Mouse (Mus musculus) adrenal gland, adult 2 months (tissue): ENCODE measurements around the gene Kazn. TPM values are rescaled to one million over a fixed set of nuclear protein-coding genes. Genes with fewer than 3 reads are reported as not detected.

Experiments
- DNase-seq: peaks from one replicate; pipeline ENCODE4 v3.0.0; 2021
- polyA plus RNA-seq: library from polyadenylated mRNA; depleted of rRNA; stranded (reverse); fragments of >200 nt; gene quantifications from 2 replicates; pipeline ENCODE4 v1.2.3, GENCODE M21; 2012
- total RNA-seq, 2 experiments: library from RNA; stranded (reverse); gene quantifications; 2 replicates each; pipeline ENCODE4 v1.2.3; 2021

Gene Kazn
- total and polyA plus RNA-seq, 3 experiments: 19.1 to 47.4 (median 22.6) TPM

DNA sequence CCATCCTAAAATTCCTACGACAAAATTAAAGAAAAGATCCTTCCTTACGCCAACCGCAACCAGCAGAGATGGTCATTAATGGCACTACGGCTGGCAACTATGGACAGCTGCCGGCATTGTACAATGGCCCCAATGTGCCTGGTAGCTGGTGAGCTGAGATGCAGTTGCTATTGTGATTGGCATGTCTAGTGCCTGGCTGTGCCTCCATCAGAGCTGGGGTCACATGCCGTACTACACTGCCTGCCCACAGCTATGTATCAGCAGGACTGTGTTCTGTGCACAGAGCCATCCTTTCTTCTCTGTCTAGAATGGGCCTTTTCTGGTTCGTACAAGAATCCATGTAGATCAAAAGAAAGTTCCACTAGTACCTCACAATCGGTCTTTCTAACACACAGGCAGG is 49.2 kb downstream of the Kazn start:
- no peak for DNase-seq

DNA sequence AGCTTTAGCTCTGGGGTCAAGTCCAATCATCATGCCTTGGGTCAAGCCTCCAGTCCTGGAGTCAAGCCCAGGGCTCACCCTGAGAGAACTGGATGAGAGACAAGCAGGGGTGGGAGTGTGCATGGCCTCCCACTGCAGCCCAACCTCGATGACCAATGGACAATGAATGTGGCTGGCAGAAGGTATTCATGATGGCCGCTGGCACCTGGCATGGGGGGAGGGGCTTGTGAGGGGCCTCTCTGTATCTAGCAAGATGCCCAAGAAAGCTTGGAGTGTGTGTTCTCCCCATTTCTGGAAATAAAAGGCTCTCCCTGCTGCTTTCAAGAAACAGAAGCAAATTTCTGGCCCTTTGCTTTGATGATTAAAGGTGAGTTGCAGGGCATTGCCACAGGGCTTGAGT is 50.7 kb downstream of the Kazn start:
- no peak for DNase-seq

DNA sequence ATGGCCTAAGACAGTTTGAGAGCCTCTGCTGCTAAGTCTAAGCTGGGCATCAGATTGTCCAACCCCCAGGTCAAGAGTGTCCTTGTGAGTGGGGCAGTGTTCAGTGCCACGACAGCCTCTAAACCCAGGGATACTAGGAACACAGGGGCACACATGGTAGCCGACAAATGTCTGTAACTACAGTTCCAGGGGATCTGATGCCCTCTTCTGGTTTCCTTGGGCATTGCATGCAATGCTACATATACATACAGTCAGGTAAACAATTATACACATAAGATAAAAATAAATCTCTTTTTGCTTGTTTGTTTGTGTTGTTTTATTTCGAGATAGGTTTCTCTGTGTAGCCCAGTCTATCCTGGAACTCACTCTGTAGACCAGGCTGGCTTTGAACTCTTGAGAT is 53.0 kb downstream of the Kazn start:
- DNase-seq: no peak

DNA sequence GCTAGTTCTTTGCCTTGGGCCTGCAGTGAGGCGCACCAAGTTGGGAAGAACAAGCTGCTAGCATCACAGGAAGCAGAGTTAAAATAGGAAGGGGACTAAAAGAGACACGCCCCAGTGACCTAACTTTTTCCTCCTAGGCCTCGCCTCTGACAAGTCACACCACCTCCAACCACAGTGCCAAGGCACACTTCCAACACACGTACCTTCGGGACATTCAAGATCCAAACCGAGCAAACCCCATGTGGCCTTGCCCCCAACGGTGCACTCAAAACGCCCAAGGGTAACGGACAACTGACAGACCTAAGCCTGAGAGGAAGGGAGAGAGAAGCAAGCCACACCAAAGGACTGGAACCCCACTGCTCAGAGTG is 53.7 kb downstream of the Kazn start:
- no peak for DNase-seq

DNA sequence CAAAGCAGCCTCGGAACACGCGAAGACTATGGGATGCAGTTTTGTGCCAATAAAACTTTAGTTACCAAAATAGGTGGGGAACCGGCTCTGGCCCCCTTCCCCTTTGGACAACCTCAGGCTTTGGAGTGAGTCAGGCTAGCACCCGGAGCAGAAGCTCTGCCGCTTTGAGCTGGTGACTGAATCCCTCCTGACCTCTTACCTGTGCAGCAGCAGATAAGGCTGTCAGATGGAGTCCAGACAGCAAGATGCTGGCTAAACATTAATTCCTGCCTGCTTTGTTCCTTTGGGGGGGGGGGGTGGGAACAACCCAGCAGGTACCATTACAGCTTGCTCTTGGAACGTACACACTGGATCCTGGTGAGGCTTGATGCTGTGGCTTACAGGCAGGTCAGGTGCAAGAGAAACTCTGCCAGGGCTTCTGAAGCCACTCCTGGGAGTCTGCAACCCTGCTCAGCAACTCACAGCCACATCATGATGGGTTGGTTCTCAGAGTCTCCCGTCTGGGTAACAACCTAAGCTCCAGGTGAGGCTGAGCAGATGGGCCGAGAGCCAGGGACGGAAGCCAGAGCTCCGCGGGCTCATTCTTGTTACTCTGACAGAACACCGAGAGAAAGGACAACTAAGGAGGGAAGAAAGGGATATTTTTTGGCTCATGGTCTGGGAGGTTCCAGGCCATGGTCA is 54.2 kb downstream of the Kazn start:
- no peak for DNase-seq

DNA sequence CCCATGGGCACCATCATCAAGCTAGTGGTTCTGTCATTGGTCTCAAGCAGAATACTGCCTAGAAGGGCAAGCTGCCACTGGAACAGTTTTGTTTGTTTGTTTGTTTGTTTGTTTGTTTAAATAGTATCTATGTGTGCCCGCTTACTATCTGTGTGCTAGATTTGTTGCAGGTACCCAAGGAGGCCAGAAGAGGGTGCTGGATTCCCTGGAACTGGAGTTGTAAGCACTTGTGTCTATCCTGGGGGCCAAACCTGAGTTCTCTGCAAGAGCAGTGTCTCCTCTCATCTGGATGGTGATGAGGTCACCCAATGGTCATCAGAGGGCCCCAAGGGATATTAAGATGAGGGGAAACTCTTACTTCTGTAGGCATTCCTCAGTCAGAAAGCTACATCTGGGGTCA is 55.6 kb downstream of the Kazn start:
- DNase-seq: no peak

DNA sequence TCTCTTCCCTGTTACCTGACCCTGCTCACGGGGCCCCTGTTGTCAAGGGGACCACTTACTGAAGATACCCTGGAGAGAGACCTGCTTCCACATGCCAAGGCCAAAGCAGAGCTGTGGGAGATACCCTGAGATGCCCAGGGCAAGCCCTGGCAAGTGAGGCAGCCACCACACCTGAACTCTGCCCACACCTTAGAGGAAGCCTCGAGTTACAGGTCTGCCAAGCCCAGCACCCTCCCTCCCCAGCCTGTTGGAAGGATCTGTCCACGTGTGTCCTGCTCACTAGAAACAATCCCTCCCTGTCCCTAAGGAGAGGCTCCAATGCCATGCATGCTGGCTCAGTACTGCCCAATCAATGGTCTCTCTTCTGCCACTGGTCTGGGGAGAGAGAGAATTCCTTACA is 56.2 kb downstream of the Kazn start:
- DNase-seq: no peak

DNA sequence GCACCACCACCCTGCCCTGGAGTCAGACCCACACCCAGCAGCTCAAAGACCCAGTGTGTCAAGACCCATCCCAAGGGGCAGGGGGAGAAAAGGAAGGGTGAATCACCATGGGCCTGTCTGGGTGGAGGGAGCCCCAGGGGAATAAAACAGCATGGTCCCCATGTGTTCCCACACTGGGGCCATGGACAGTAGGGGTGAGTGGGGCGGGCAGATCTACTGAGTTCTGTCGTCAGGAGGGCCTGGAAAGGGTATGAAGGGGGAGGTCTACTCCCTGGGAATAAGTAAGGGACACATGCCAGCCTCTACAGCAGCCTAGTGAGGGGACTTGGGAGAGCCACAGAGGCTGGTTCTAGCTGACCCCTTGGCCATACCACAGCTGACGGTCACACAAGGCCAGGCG is 57.6 kb downstream of the Kazn start:
- peak; percentile 37 for DNase-seq

DNA sequence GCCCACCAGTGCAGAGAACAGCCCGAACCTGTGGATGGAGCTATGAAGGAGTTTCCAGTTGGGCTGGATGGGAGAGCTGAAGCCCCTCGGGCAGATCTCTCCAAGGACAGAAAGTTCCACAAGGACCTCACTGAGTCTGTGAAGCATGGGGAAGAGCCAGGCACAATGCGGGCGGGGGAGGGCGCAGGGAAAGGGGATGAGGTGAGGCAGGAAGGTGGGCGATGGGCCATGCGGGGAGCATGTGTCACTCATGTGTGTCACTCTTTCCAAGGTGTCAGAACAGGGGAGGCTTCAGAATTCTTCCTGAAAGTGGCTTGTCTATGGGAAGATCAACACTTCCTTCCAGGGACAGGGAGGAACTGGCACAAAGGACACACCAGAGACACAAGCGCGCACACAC is 58.3 kb downstream of the Kazn start:
- no peak for DNase-seq

DNA sequence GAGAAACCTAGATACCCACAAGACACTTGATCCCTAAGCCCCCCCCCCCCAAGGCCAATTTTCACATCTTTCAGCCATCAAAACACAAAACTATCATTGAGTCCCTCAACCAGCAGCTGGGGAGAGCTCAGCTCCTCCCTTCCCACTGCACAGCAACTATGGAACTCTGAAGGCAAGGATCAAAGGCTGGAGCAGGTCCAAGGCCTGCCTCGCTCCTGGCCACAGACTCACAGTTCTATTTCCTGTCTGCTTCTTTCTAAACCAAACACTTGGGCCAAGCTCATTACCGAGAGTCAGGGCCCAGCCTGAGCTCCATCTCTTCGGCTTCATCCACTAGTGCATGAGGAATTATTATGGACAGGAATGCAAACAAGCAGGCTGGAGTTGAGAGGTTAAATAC is 58.9 kb downstream of the Kazn start:
- peak; percentile 88 for DNase-seq

DNA sequence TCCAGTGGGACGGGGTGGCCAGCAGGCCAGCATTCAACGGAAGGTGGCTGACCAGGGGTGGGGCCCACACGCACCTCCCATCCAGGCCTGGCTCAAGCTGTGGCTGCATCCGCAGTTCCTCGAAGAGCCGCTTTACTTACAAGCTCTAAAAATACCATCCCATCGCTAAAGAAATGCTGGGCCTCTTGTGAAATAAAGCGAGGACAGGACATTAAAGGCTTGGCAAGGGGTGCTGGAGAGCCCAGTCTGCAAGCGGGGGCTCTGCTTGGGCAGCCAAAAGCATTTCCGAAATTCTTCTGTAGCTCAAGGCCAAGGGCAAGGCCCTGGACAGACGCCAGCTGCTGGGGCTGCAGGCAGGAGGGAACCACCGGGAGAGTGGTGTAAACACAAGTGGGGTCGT is 59.7 kb downstream of the Kazn start:
- DNase-seq: peak; percentile 94

DNA sequence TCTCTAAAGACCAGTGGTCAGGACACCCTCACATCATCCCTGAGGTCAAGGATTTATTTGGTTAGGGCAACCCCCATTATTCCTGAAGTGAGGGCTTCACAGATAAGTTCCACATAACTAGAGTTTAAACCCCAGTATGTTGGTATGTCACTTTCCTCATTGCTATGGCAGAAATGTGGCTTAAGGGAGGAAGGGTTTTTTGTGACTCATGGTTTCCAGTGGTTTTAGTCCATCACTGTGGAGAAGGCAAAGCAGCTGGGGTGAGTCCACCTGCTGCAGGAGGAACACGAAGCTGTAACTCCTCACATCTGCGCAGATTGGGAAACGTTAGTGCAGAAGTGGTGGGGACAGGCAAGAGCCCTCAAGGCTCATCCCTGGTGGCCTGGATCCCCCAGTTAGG is 62.5 kb downstream of the Kazn start:
- no peak for DNase-seq

DNA sequence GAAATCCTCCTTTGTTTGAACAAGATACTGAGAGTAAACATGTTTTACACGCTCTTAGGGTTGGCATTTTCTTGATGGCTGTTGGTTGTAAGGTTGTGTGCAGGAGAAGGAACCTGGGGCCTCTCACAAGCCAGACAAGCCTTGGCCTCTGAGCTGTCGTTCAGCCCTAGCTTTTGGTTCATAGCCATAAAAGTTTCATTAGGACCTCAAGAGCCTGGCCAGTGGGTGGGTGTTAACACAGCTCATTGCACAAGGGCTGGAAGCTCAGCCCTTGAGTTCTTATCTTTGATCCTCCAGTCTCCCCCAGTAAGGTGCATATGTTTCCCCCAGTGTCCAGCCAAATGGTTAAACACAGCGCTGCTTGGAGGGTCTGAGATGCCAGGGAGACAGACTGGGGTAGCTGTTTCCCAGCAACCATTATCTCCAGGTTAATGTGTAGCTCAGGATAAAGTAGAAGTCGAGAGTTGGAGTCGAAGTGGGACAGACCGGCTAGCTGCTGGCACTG is 65.2 kb downstream of the Kazn start:
- no peak for DNase-seq

DNA sequence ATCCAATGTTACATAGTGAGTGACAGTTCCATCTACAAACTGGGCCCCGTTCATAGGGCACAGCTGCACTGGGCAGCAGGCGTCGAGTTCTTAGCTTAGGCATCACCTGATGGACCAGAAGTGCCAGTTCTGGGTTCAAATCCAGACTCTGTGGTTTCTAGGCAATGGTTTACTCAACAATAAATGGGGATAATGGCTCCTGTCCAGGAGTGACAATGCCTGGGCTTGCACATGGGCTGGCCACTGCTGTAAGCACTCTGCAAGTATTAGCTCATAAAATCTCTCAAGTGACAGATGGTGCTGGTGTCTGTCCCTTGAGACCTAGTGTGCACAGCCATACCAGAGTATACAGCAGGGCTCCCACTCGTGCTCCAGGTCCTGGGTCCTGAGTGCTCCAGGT is 66.3 kb downstream of the Kazn start:
- no peak for DNase-seq

DNA sequence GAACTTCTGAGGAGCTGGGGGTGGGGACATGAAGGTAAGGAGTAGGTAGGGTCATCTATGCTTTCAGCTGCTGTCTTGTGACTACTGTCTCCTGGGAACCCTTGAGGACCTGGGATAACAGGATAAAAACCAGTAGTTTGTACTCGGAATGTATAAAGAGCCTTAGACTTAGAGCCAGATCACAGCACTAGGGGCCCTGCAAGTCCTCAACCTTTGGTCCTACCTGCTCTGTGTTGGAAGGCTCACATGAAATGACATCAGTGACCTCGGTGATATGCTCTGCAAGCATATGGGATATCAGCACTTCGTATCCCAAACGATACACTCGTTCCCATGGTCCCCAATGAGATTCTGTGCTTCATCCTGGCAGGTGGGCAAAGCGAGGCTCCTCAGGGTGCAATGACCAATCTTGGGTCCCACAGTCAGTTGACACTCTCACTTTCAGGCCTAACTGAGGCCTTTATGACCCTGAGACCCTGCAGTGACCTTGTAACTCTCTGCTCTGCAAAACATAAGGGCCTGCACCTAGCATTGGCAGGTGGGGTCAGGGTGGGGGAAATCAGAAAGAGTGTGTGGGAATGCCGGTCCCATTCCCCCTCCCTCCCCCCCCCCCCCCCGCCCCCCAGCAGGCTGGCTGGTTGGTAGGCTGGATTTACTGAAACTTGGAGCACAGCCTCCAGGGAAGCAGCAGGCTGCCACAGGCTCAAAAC is 67.3 kb downstream of the Kazn start:
- DNase-seq: no peak

DNA sequence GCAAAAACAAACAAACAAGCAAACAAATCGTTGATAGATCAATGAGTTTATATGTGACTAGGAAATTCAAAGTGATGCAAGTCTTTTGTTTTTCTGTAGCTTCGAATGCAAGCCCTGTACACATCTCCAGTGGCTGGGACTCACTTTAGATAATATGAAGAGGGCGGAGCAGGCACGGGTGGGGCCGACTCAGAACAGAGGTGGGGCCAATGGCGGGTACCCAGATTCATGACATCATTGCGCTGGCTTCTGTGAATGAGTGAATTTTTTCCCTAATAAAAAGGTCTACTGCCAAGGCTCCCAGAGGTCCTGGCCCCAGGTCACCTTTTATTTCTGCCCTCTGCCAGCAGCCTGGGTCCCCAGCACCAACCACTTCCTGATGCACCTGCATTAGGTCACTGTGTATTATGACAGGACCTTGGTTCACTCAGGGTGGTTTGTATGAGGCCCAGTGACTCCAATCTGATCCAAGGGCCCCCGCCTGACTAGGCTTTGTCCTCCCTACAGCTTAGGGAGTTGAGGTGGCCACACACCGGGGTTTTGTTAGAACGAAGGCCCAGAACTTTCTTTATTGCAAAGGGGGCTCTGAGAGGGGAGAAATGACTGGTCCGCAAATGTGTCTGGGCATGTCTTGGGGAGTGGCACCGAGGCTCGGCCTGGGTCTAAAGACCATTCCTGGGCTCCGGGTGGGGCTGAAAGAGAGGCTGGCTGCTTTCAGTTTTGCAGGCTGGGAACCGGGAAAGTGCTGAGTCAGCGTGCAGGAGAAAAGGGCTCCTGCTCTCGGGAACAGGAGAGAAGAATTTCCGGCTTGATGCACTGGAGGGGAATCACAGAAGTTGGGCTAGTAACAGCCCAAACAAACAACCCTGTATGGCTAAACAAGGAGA is 68.1 kb downstream of the Kazn start:
- no peak for DNase-seq

DNA sequence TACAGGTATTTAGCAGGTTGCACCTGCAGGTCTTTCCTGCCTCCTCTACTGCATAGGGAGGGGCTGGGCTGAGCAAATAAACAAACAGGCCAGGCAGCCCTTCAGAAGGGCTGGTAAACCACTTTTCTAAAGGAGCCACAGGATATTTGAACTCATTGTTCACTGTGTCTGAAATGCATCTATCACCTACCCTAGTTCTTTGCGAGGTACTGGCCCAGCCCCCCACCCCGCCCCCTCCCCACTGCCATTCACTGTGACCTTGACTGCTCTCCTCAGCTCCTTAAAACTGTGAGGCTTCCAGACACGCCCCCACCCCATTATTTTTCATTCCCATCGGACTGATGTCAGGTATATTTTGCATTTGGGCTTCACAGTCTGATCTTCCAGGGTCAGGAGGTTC is 69.6 kb downstream of the Kazn start:
- DNase-seq: no peak

DNA sequence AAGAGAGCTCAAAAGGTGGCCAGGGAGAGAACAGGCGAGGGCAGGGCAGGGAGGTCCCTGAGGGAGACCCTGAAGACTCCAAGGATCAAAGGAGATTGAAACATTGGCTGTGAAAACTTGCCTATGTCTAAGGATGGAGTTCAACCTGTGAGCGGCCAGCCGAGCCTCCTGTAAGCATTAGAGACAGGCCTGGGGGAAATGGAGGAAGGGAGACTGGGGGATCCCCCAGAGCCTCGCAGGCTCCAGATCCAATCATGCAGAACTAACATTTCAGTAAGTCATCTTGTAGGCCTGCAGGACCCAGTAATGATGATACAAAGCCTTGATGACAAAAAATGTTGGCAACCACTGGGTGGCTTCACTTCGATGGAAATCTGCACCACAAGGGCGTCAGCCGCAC is 70.8 kb downstream of the Kazn start:
- no peak for DNase-seq

DNA sequence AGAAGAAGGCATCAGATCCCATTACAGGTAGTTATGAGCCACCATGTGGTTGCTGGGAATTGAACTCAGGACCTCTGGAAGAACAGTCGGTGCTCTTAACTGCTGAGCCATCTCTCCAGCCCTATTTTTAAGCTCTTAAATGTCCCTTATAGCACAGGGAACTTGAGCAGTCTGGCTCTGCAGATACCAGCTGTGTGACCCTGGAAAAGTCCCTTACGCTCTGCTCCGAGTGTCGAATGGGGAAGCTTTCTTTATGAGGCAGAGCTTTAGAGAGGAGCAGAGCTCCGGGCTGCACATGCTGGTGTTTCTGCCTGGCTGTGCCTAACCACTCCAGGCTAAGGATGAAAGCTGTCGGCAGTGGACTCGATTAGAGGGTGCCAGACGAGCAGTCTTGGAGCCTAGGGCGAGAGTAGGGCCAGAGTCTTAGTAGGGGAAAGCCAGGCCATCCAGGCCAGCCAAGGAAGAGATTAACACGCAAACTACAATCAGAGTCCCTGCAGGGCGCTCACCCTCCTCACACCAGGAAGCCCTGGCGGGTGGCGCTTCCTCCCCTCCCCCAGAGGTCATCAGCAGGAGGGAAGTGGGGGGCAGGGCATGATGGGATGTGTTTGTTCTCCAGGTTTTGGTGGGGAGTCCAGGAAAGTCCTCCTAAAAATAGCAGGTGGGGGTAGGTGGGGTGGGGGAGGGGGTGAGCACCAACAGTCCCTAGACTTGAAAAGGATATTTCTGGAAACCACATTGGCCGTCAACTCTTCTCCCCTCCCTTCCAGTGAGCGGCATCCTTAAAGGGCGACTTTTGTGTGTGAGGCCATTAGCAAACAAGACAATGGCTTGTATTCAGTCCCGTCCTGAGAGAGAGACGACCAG is 73.1 kb downstream of the Kazn start:
- DNase-seq: peak; percentile 79

DNA sequence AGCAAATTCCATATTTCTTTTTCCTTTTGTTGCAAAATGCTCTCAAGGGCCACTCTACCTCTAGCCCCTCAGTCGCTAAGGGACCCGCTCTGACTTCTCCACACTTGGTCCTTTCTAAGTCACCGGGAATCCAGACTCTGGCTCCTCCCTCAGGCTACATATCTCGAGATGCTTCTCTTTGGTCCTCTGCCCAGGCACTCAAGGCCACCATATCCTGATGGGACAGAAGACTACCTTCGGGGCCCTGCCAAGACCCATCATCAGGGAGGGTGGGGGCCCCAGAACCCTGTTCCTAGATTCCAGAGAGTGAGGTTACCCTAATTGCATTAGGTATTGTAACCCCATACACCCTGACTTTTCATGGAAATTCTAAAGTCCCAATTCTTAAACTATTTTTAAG is 73.8 kb downstream of the Kazn start:
- DNase-seq: peak; percentile 69

DNA sequence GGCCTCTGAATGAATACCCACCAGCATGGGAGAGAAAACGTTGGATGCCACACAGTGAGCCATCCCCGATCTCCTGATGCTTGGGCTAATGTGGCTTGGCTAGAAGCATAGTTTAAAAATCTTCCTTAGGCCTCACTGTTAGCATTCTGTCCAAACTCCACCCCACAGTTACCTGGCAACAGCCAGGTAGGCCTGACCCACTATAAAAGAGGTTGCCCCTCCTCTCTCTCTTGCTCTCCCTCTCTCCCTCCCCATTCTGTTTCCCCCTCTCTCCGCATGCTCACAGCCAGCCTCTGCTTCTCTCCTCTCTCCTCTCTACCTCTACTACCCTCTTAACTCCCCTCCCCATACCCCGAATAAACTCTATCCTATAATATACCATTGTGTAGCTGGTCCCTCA is 74.8 kb downstream of the Kazn start:
- no peak for DNase-seq

DNA sequence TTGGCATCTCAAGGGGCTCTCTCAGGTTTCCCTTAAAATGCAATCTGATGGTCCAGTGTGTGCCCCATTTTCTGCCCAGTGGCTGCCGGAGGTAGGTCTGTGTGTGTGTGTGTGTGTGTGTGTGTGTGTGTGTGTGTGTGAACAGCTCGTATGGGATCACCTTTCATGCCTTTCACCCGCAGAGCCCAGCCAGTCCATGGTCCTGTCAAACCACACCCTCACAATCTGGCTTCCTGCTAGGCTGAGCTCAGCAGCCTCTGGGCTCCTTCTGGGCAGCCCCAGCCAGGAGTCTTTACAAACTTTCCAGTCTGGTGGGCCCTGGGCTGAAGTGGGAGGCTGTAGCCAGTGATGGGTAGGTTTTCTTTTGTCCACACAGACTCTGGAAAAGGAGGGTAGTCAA is 75.3 kb downstream of the Kazn start:
- no peak for DNase-seq
